Mouse (Mus musculus): ENCODE measurements around the gene Sesn1. TPM values are rescaled to one million over a fixed set of nuclear protein-coding genes. Genes with fewer than 3 reads are reported as not detected.
"Not testable (repeated sequence)": the region's sequence is repeated elsewhere in the genome, so short reads cannot be mapped to it uniquely, and the experiment has no call there.

Sesn1 gene
- polyA plus RNA-seq, 1 experiment: 9.7 TPM

GRCm38 (mm10) chr10:41814305-41814853 is 4.6 kb downstream of the Sesn1 start:
- H3K27me3 ChIP-seq (ENCODE audit: control insufficient read depth, insufficient read depth, insufficient read length): no peaks in the 10 kb centered on the region
- TF ChIP-seq TCF3 (IDR thresholded peaks at IDR 0.05; ENCODE audit: insufficient read length, low read depth) (no peak), TCF12 (IDR thresholded peaks at IDR 0.05; ENCODE audit: insufficient read depth, poor library complexity, severe bottlenecking) (no peak), MYOD1 (IDR thresholded peaks at IDR 0.05; ENCODE audit: control insufficient read depth in 1 of 3, insufficient read length in 2 of 3, low read depth in 2 of 3) (peak; percentile 67 to 85 (median 80)), SRF (IDR thresholded peaks at IDR 0.05; ENCODE audit: control insufficient read depth, insufficient read length, low read depth) (no peak)
- H3ac ChIP-seq (ENCODE audit: control insufficient read depth, insufficient read length): no peak overlapping the region
- no peak overlapping the region for H3K4me3 ChIP-seq
- H3K4me2 ChIP-seq (ENCODE audit: low read depth): peak overlapping the region; percentile 68
- peaks cover 36% of the 10 kb centered on the region for H3K79me2 ChIP-seq (ENCODE audit: control insufficient read depth, insufficient read depth)
- H3K36me3 ChIP-seq (ENCODE audit: control insufficient read depth, insufficient read depth): no peaks in the 10 kb centered on the region

GRCm38 (mm10) chr10:41816516-41816915 is 6.8 kb downstream of the Sesn1 start:
- Histone ChIP-seq H3K4me2 (ENCODE audit: low read depth) (no peak overlapping the region), H3K27me3 (ENCODE audit: control insufficient read depth, insufficient read depth, insufficient read length) (no peaks in the 10 kb centered on the region), H3ac (ENCODE audit: control insufficient read depth, insufficient read length) (no peak overlapping the region), H3K4me3 (no peak overlapping the region), H3K79me2 (ENCODE audit: control insufficient read depth, insufficient read depth) (peaks cover 50% of the 10 kb centered on the region), H3K36me3 (ENCODE audit: control insufficient read depth, insufficient read depth) (no peaks in the 10 kb centered on the region)
- TF ChIP-seq MAX (IDR thresholded peaks at IDR 0.05; ENCODE audit: low read depth) (no peak), POLR2AphosphoS2 (IDR thresholded peaks at IDR 0.05; ENCODE audit: insufficient read length, low read depth) (no peak), REST (IDR thresholded peaks at IDR 0.05; ENCODE audit: insufficient read depth, insufficient read length) (no peak), E2F4 (IDR thresholded peaks at IDR 0.05; ENCODE audit: insufficient read depth) (no peak), CEBPB (IDR thresholded peaks at IDR 0.05; ENCODE audit: insufficient read depth, poor library complexity, severe bottlenecking) (no peak), MYOD1 (IDR thresholded peaks at IDR 0.05; ENCODE audit: control insufficient read depth in 1 of 3, insufficient read length in 2 of 3, low read depth in 2 of 3) (no peak), USF1 (IDR thresholded peaks at IDR 0.05; ENCODE audit: low read depth) (no peak), MYOG (IDR thresholded peaks at IDR 0.05; ENCODE audit: control insufficient read depth in 1 of 3, insufficient read depth in 1 of 3, insufficient read length in 2 of 3, low read depth in 2 of 3) (no peak), TCF12 (IDR thresholded peaks at IDR 0.05; ENCODE audit: insufficient read depth, poor library complexity, severe bottlenecking) (no peak), TCF3 (IDR thresholded peaks at IDR 0.05; ENCODE audit: insufficient read length, low read depth) (no peak), SRF (IDR thresholded peaks at IDR 0.05; ENCODE audit: control insufficient read depth, insufficient read length, low read depth) (no peak), POLR2A (IDR thresholded peaks at IDR 0.05; ENCODE audit: insufficient read length, low read depth) (no peak)

- H3K27me3 ChIP-seq (ENCODE audit: control insufficient read depth, insufficient read depth, insufficient read length): no peaks in the 10 kb centered on the region
- no peak overlapping the region for H3K4me3 ChIP-seq
- no peak overlapping the region for H3ac ChIP-seq (ENCODE audit: control insufficient read depth, insufficient read length)
- no peak for TF ChIP-seq SRF (IDR thresholded peaks at IDR 0.05; ENCODE audit: control insufficient read depth, insufficient read length, low read depth)
- no peak for TF ChIP-seq TCF3 (IDR thresholded peaks at IDR 0.05; ENCODE audit: insufficient read length, low read depth)
- no peak for TF ChIP-seq MAX (IDR thresholded peaks at IDR 0.05; ENCODE audit: low read depth)
- no peak for TF ChIP-seq POLR2A (IDR thresholded peaks at IDR 0.05; ENCODE audit: insufficient read length, low read depth)
- TF ChIP-seq CEBPB (IDR thresholded peaks at IDR 0.05; ENCODE audit: insufficient read depth, poor library complexity, severe bottlenecking): no peak
- no peak for TF ChIP-seq E2F4 (IDR thresholded peaks at IDR 0.05; ENCODE audit: insufficient read depth)
- TF ChIP-seq USF1 (IDR thresholded peaks at IDR 0.05; ENCODE audit: low read depth): no peak
- no peak for TF ChIP-seq POLR2AphosphoS2 (IDR thresholded peaks at IDR 0.05; ENCODE audit: insufficient read length, low read depth)
- no peak for TF ChIP-seq MYOD1 (IDR thresholded peaks at IDR 0.05; ENCODE audit: control insufficient read depth in 1 of 3, insufficient read length in 2 of 3, low read depth in 2 of 3)
- TF ChIP-seq REST (IDR thresholded peaks at IDR 0.05; ENCODE audit: insufficient read depth, insufficient read length): no peak
- no peak for TF ChIP-seq MYOG (IDR thresholded peaks at IDR 0.05; ENCODE audit: control insufficient read depth in 1 of 3, insufficient read depth in 1 of 3, insufficient read length in 2 of 3, low read depth in 2 of 3)
- TF ChIP-seq TCF12 (IDR thresholded peaks at IDR 0.05; ENCODE audit: insufficient read depth, poor library complexity, severe bottlenecking): no peak
- no peak overlapping the region for H3K4me2 ChIP-seq (ENCODE audit: low read depth)
- H3K36me3 ChIP-seq (ENCODE audit: control insufficient read depth, insufficient read depth): no peaks in the 10 kb centered on the region
- H3K79me2 ChIP-seq (ENCODE audit: control insufficient read depth, insufficient read depth): peaks cover 35% of the 10 kb centered on the region
Measured at GRCm38 (mm10) chr10:41818036-41818732, 8.4 kb downstream of the Sesn1 start.

- H3K4me2 ChIP-seq (ENCODE audit: low read depth); H3K4me3 ChIP-seq; H3K27me3 ChIP-seq (ENCODE audit: control insufficient read depth, insufficient read depth, insufficient read length); H3K36me3 ChIP-seq (ENCODE audit: control insufficient read depth, insufficient read depth); H3ac ChIP-seq (ENCODE audit: control insufficient read depth, insufficient read length): not testable (repeated sequence)
- peaks cover 33% of the 10 kb centered on the region for H3K79me2 ChIP-seq (ENCODE audit: control insufficient read depth, insufficient read depth)
Measured at GRCm38 (mm10) chr10:41818733-41819070, 9.0 kb downstream of the Sesn1 start.

GRCm38 (mm10) chr10:41819307-41819706 is 9.6 kb downstream of the Sesn1 start:
- H3ac ChIP-seq (ENCODE audit: control insufficient read depth, insufficient read length): no peak overlapping the region
- peaks cover 37% of the 10 kb centered on the region for H3K79me2 ChIP-seq (ENCODE audit: control insufficient read depth, insufficient read depth)
- peak; percentile 3 for TF ChIP-seq USF1 (IDR thresholded peaks at IDR 0.05; ENCODE audit: low read depth)
- peak in 1 of 3 experiments; percentile 29 for TF ChIP-seq MYOG (IDR thresholded peaks at IDR 0.05; ENCODE audit: control insufficient read depth in 1 of 3, insufficient read depth in 1 of 3, insufficient read length in 2 of 3, low read depth in 2 of 3)
- no peak for TF ChIP-seq SRF (IDR thresholded peaks at IDR 0.05; ENCODE audit: control insufficient read depth, insufficient read length, low read depth)
- no peak overlapping the region for H3K4me3 ChIP-seq
- H3K36me3 ChIP-seq (ENCODE audit: control insufficient read depth, insufficient read depth): no peaks in the 10 kb centered on the region
- no peaks in the 10 kb centered on the region for H3K27me3 ChIP-seq (ENCODE audit: control insufficient read depth, insufficient read depth, insufficient read length)
- H3K4me2 ChIP-seq (ENCODE audit: low read depth): no peak overlapping the region

Measured in myocyte (in vitro differentiated cells).